Mouse (Mus musculus): ENCODE measurements at regions not wholly inside any gene's neighbourhood (a gene's known extent, or its start where the extent isn't known, plus 50 kb on each side); places are given as distances from the start of the nearest gene placed in this dataset.

- DNase-seq (ENCODE audit: low spot score): no peak
Observed at GRCm38 (mm10) chr1:126916369-126916768, 85.8 kb upstream of the Nckap5 start.

- no peak for DNase-seq (ENCODE audit: low spot score)
Observed at GRCm38 (mm10) chr1:126911277-126912060, 80.9 kb upstream of the Nckap5 start.

GRCm38 (mm10) chr1:126907417-126907816 lies 76.8 kb upstream of the Nckap5 start:
- DNase-seq (ENCODE audit: low spot score): no peak

GRCm38 (mm10) chr1:126898484-126898883 lies 67.9 kb upstream of the Nckap5 start:
- DNase-seq (ENCODE audit: low spot score): no peak

GRCm38 (mm10) chr1:126896895-126897294 lies 66.3 kb upstream of the Nckap5 start:
- no peak for DNase-seq (ENCODE audit: low spot score)

- DNase-seq (ENCODE audit: low spot score): no peak
Observed at GRCm38 (mm10) chr1:126880801-126881200, 50.2 kb upstream of the Nckap5 start.

Measured in c-Kit-positive CD71-positive TER-119-positive erythroid progenitor cells, embryonic 14.5 days (primary cell).